Mouse (Mus musculus): ENCODE results near the gene Mgll. TPM values are rescaled to one million over a fixed set of nuclear protein-coding genes. Genes with fewer than 3 reads are reported as not detected.

Gene Mgll
- polyA plus RNA-seq, 1 experiment from 2014 or later: 36.2 TPM

GRCm38 (mm10) chr6:88832663-88833062 lies 108.5 kb downstream of the Mgll start:
- peaks cover 5% of the 10 kb centered on the region for H3K36me3 ChIP-seq (replicated peaks)
- 65% methylated on average over 5 of the region's 5 CpGs for WGBS
- H3K9ac ChIP-seq: no peak overlapping the region
- no peak for ATAC-seq (replicated peaks)
- H3K4me3 ChIP-seq: no peak overlapping the region
- H3K4me1 ChIP-seq: peaks cover 5% of the 10 kb centered on the region; the same call in 1 of the 2 replicates
- H3K27ac ChIP-seq: no peak overlapping the region
- no peak overlapping the region for H3K4me2 ChIP-seq
- no peaks in the 10 kb centered on the region for H3K27me3 ChIP-seq (replicated peaks)
- no peaks in the 10 kb centered on the region for H3K9me3 ChIP-seq

- Histone ChIP-seq H3K9ac (no peak overlapping the region), H3K4me1 (peaks cover 5% of the 10 kb centered on the region; the same call in 1 of the 2 replicates), H3K9me3 (no peaks in the 10 kb centered on the region), H3K27me3 (replicated peaks) (no peaks in the 10 kb centered on the region), H3K4me2 (no peak overlapping the region), H3K36me3 (replicated peaks) (peaks cover 13% of the 10 kb centered on the region), H3K4me3 (no peak overlapping the region), H3K27ac (no peak overlapping the region)
- 95% methylated on average over 5 of the region's 5 CpGs for WGBS
- ATAC-seq (replicated peaks): no peak
Observed at GRCm38 (mm10) chr6:88833340-88834140, 109.3 kb downstream of the Mgll start.

GRCm38 (mm10) chr6:88835047-88835446 lies 110.8 kb downstream of the Mgll start:
- no peak overlapping the region for H3K9ac ChIP-seq
- H3K27me3 ChIP-seq (replicated peaks): no peaks in the 10 kb centered on the region
- no peak overlapping the region for H3K4me2 ChIP-seq
- no peak for ATAC-seq (replicated peaks)
- H3K9me3 ChIP-seq: no peaks in the 10 kb centered on the region
- H3K4me1 ChIP-seq: peaks cover 11% of the 10 kb centered on the region
- no peak overlapping the region for H3K4me3 ChIP-seq
- H3K27ac ChIP-seq: no peak overlapping the region
- WGBS: 78% methylated on average over 5 of the region's 5 CpGs
- peaks cover 18% of the 10 kb centered on the region for H3K36me3 ChIP-seq (replicated peaks)

- no peaks in the 10 kb centered on the region for H3K27me3 ChIP-seq (replicated peaks)
- no peak overlapping the region for H3K9ac ChIP-seq
- H3K4me2 ChIP-seq: no peak overlapping the region
- no peak overlapping the region for H3K27ac ChIP-seq
- no peak for ATAC-seq (replicated peaks)
- no peaks in the 10 kb centered on the region for H3K9me3 ChIP-seq
- H3K4me3 ChIP-seq: no peak overlapping the region
- peaks cover 20% of the 10 kb centered on the region for H3K4me1 ChIP-seq
- 85% methylated on average over 28 of the region's 28 CpGs for WGBS
- peaks cover 18% of the 10 kb centered on the region for H3K36me3 ChIP-seq (replicated peaks)
Observed at GRCm38 (mm10) chr6:88836178-88836819, 112.1 kb downstream of the Mgll start.

GRCm38 (mm10) chr6:88837999-88838398 lies 113.8 kb downstream of the Mgll start:
- H3K4me1 ChIP-seq: peaks cover 22% of the 10 kb centered on the region
- no peaks in the 10 kb centered on the region for H3K9me3 ChIP-seq
- H3K27ac ChIP-seq: no peak overlapping the region
- ATAC-seq (replicated peaks): no peak
- H3K9ac ChIP-seq: no peak overlapping the region
- WGBS: 93% methylated on average over 12 of the region's 12 CpGs
- H3K27me3 ChIP-seq (replicated peaks): no peaks in the 10 kb centered on the region
- H3K36me3 ChIP-seq (replicated peaks): peaks cover 18% of the 10 kb centered on the region
- H3K4me2 ChIP-seq: no peak overlapping the region
- H3K4me3 ChIP-seq: no peak overlapping the region

GRCm38 (mm10) chr6:88838613-88839012 lies 114.4 kb downstream of the Mgll start:
- ATAC-seq (replicated peaks): no peak
- no peak overlapping the region for H3K4me2 ChIP-seq
- H3K9ac ChIP-seq: no peak overlapping the region
- H3K27me3 ChIP-seq (replicated peaks): no peaks in the 10 kb centered on the region
- 91% methylated on average over 10 of the region's 10 CpGs for WGBS
- peaks cover 18% of the 10 kb centered on the region for H3K36me3 ChIP-seq (replicated peaks)
- H3K4me3 ChIP-seq: no peak overlapping the region
- H3K27ac ChIP-seq: no peak overlapping the region
- no peaks in the 10 kb centered on the region for H3K9me3 ChIP-seq
- peaks cover 24% of the 10 kb centered on the region for H3K4me1 ChIP-seq

- 84% methylated on average over 26 of the region's 26 CpGs for WGBS
- H3K36me3 ChIP-seq (replicated peaks): peaks cover 25% of the 10 kb centered on the region
- H3K27ac ChIP-seq: no peak overlapping the region
- no peak overlapping the region for H3K9ac ChIP-seq
- no peak overlapping the region for H3K4me3 ChIP-seq
- no peaks in the 10 kb centered on the region for H3K27me3 ChIP-seq (replicated peaks)
- peaks cover 24% of the 10 kb centered on the region for H3K4me1 ChIP-seq
- H3K4me2 ChIP-seq: no peak overlapping the region
- H3K9me3 ChIP-seq: no peaks in the 10 kb centered on the region
- no peak for ATAC-seq (replicated peaks)
Observed at GRCm38 (mm10) chr6:88839135-88839970, 115.1 kb downstream of the Mgll start.

- H3K9ac ChIP-seq: 0 out of 2 replicates have a peak overlapping the region, but pooled peaks have one; percentile 84
- peak overlapping the region; percentile 91 for H3K4me2 ChIP-seq
- peaks cover 28% of the 10 kb centered on the region for H3K36me3 ChIP-seq (replicated peaks)
Observed at GRCm38 (mm10) chr6:88840211-88840610, 116.0 kb downstream of the Mgll start.

GRCm38 (mm10) chr6:88840791-88841513 lies 116.7 kb downstream of the Mgll start:
- peak overlapping the region; percentile 85 for H3K27ac ChIP-seq
- peak overlapping the region; percentile 84 for H3K9ac ChIP-seq
- H3K9me3 ChIP-seq: no peaks in the 10 kb centered on the region
- H3K4me2 ChIP-seq: peak overlapping the region; percentile 91
- peak overlapping the region; percentile 92 for H3K4me3 ChIP-seq
- ATAC-seq (replicated peaks): no peak
- 53% methylated on average over 9 of the region's 9 CpGs for WGBS
- H3K27me3 ChIP-seq (replicated peaks): no peaks in the 10 kb centered on the region
- peaks cover 30% of the 10 kb centered on the region for H3K36me3 ChIP-seq (replicated peaks)
- peaks cover 24% of the 10 kb centered on the region for H3K4me1 ChIP-seq

More at GRCm38 (mm10) chr6:88840211-88840610, 116.0 kb downstream of the Mgll start:
- Histone ChIP-seq H3K4me1 (peaks cover 24% of the 10 kb centered on the region), H3K4me3 (no peak overlapping the region), H3K27me3 (replicated peaks) (no peaks in the 10 kb centered on the region), H3K27ac (no peak overlapping the region), H3K9me3 (no peaks in the 10 kb centered on the region)
- no peak for ATAC-seq (replicated peaks)
- WGBS: 69% methylated on average over 3 of the region's 3 CpGs

- H3K4me3 ChIP-seq: peak overlapping the region; percentile 92
- peak; percentile 50; the same call in 1 of the 2 replicates for ATAC-seq (replicated peaks)
- peaks cover 30% of the 10 kb centered on the region for H3K36me3 ChIP-seq (replicated peaks)
Observed at GRCm38 (mm10) chr6:88841514-88841780, 117.2 kb downstream of the Mgll start.

GRCm38 (mm10) chr6:88841781-88842689 lies 117.8 kb downstream of the Mgll start, which contains the start of gene Abtb1:
Abtb1 (minus strand) TSS chr6:88841984.
- ATAC-seq (replicated peaks): peak; percentile 94
- peak within 1 kb of the TSS; percentile 92 for H3K4me3 ChIP-seq
- under 1% methylated on average over 72 of the region's 72 CpGs for WGBS
- H3K9me3 ChIP-seq: no peaks in the 10 kb centered on the region
- H3K4me1 ChIP-seq: peaks cover 24% of the 10 kb centered on the region
- no peaks in the 10 kb centered on the region for H3K27me3 ChIP-seq (replicated peaks)
- peak within 1 kb of the TSS; percentile 91 for H3K4me2 ChIP-seq
- peaks cover 31% of the 10 kb centered on the region for H3K36me3 ChIP-seq (replicated peaks)
- peak within 1 kb of the TSS; percentile 85 for H3K27ac ChIP-seq
- peak within 1 kb of the TSS; percentile 84 for H3K9ac ChIP-seq

More at GRCm38 (mm10) chr6:88841514-88841780, 117.2 kb downstream of the Mgll start:
- H3K4me2 ChIP-seq: peak overlapping the region; percentile 91
- H3K27ac ChIP-seq: peak overlapping the region; percentile 85
- H3K9ac ChIP-seq: peak overlapping the region; percentile 84
- whole genome bisulfite sequencing: 1% methylated on average over 22 of the region's 22 CpGs
- no peaks in the 10 kb centered on the region for H3K27me3 ChIP-seq (replicated peaks)
- peaks cover 24% of the 10 kb centered on the region for H3K4me1 ChIP-seq
- H3K9me3 ChIP-seq: no peaks in the 10 kb centered on the region
